Mouse (Mus musculus): ENCODE data around the gene Shkbp1.

DNA sequence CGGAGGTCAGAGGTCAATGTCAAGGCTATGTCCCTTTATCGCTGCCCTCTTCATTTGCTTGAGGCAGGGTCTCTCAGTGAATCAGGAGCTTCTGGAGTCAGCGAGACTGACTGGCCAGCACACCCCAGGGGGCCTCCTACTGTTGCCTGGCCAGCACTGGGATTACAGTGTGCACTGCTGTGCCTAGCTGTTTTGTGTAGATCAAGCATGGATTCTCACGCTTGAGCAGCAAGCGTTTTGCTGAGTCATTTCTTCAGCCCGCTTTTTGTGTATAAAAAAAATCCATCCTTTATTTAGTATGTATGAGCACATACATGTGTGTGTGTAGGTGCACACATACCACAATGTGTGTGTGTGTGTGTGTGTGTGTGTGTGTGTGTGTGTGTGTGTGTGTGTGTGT, 33.4 kb upstream of the Shkbp1 start:
- TF ChIP-seq ZC3H11A (IDR thresholded peaks at IDR 0.05; ENCODE audit: borderline replicate concordance, low read depth, low read length) (no peak), CHD2 (IDR thresholded peaks at IDR 0.05; ENCODE audit: low read depth, low read length) (no peak)

Measured in ES-E14 (cell line).